Mouse (Mus musculus): ENCODE data around the gene Gm14743. TPM values are rescaled to one million over a fixed set of nuclear protein-coding genes. Genes with fewer than 3 reads are reported as not detected.
"Not testable (repeated sequence)": the region's sequence is repeated elsewhere in the genome, so short reads cannot be mapped to it uniquely, and the experiment has no call there.

Gene Gm14743
- not detected in 2 replicates for polyA plus RNA-seq (2012; ENCODE audit: insufficient read depth, insufficient read length, low replicate concordance, missing spikeins)

GRCm38 (mm10) chrX:78245821-78246220 is at the start of gene Gm14743:
TSS of gene Gm14743 (minus strand) at chrX:78245921.
- not testable (repeated sequence) for H3K27ac ChIP-seq (ENCODE audit: insufficient read depth, low read depth, low read length); H3K4me1 ChIP-seq (ENCODE audit: control insufficient read depth, insufficient read depth, low read length); H3K4me3 ChIP-seq (ENCODE audit: insufficient read depth, low read depth, low read length)
- WGBS, result no CpG with 5 or more reads among the region's 3 CpGs

- H3K4me1 ChIP-seq (ENCODE audit: control insufficient read depth, insufficient read depth, low read length), result no peaks in the 10 kb centered on the region
- TF ChIP-seq CTCF (IDR thresholded peaks at IDR 0.05; ENCODE audit: insufficient read depth, low read depth, low read length), result no peak
- TF ChIP-seq POLR2A (IDR thresholded peaks at IDR 0.05; ENCODE audit: insufficient read depth, low read depth, low read length), result no peak
- H3K4me3 ChIP-seq (ENCODE audit: insufficient read depth, low read depth, low read length), result no peak overlapping the region
- WGBS, result 90% methylated on average over 5 of the region's 5 CpGs
- H3K27ac ChIP-seq (ENCODE audit: insufficient read depth, low read depth, low read length), result no peak overlapping the region
Observed at GRCm38 (mm10) chrX:78202829-78203228, 42.9 kb downstream of the Gm14743 start.

DNA sequence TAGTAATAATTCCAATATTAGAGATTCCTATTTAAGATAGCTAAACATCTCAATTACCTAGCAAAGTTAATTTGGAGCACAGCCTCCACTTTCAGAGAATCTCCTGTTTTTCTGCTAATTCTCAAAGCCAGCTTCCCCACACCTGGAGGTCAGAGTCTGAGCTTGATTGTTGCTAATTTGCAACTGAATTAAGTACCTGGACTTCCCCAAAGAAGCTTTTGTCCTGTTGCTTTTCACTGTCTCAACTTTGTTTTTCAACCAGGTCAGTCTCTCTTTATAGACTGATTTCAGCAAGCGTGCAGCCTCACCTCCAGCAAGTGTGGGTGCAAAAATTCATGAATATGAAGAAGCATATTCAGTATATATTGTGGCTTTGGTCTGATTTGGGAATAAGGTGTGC is 43.5 kb downstream of the Gm14743 start:
- not testable (repeated sequence) for H3K4me1 ChIP-seq (ENCODE audit: control insufficient read depth, insufficient read depth, low read length); H3K4me3 ChIP-seq (ENCODE audit: insufficient read depth, low read depth, low read length); H3K27ac ChIP-seq (ENCODE audit: insufficient read depth, low read depth, low read length)
- WGBS, result 45% methylated on average over 1 of the region's 1 CpGs

Other genes starting within 250 kb of the Gm14743 start
- gene Obp1a, start 154.5 kb downstream of the Gm14743 start, polyA plus RNA-seq (2012; ENCODE audit: insufficient read depth, insufficient read length, low replicate concordance, missing spikeins), result not detected in 2 replicates
- not detected in 2 replicates for gene Gm5938, start 120.5 kb downstream of the Gm14743 start, polyA plus RNA-seq (2012; ENCODE audit: insufficient read depth, insufficient read length, low replicate concordance, missing spikeins)
- gene Obp1b, start 59.1 kb downstream of the Gm14743 start, polyA plus RNA-seq (2012; ENCODE audit: insufficient read depth, insufficient read length, low replicate concordance, missing spikeins), result not detected in 2 replicates
- gene 4930480E11Rik, start 123.7 kb upstream of the Gm14743 start, polyA plus RNA-seq (2012; ENCODE audit: insufficient read depth, insufficient read length, low replicate concordance, missing spikeins), result not detected in 2 replicates

Measured in olfactory bulb, adult 2 months (tissue).